Mouse (Mus musculus): ENCODE data around the gene Flt3l. TPM values are rescaled to one million over a fixed set of nuclear protein-coding genes. Genes with fewer than 3 reads are reported as not detected.
A peak's percentile ranks its signal among the peaks of the same experiment; 100 is the strongest.
"Not testable (repeated sequence)": the region's sequence is repeated elsewhere in the genome, so short reads cannot be mapped to it uniquely, and the experiment has no call there.

The Flt3l gene
- total RNA-seq, 2 experiments from 2014 or later, result 2.3 to 4.3 TPM

DNA sequence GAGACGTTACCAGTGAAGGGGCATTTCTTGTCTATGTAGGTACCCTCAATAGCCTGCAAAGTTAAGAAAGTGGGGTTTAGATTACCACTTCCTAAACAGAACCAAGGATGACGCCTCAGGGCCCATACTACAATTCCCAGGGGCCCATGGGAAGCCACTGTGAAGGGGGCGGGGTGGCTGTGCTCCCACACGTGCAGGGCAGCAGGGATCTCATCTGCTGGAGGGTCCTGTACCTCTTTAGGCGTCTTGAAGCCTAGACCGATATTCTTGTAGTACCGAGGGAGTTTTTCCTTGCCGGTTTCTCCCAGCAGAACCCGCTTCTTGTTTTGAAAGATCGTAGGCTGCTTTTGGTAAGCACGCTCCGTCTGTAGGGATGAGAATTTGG lies 13.1 kb downstream of the Flt3l start:
- no peak for DNase-seq

DNA sequence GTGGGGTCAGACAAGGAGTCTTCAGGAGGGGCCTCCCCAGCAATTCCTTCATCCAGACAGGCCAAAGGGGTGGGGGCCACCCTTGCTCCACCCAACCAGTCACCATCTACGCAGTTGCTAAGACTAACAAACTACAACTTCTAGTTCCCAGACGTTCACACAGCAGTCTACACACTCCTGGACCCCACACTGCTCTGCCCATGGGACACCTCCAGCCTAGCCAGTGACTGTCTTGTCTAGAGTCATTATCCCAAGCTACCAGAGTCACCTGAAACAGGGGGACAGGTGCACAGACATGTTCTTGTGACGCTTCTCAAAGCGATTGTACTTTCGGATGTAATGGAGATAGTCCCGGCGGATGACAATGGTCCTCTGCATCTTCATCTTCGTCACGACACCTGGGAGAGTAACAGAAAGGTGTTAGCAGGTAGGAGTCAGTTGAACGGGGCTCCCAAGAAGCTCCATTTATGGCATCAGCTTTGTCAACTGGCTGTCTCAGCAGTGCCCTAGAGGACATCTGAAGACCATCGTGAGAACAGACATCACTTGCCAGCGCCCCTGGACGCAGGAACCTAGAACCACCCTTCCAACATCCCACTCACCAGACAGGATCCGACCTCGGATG lies 13.6 kb downstream of the Flt3l start:
- no peak for DNase-seq

DNA sequence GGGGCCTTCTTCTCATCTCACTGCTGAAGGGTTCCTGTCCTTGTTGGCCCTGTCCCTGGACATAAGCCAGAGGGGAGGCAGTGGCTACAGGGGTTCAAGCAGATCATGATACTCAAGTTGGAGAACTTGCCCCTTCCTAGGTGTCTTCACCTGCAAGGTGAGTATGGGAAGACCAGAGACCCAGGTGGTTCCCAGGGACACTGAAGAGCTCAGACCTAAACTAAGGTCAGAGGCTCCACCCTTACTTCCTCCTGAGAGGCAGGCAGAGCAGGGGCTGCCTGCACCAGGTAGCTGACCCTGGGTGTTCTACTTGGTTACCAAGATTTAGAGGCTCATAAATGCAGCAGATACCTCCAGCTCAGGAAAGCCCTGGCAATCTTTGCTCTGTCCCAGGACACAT lies 14.3 kb downstream of the Flt3l start:
- no peak for DNase-seq

DNA sequence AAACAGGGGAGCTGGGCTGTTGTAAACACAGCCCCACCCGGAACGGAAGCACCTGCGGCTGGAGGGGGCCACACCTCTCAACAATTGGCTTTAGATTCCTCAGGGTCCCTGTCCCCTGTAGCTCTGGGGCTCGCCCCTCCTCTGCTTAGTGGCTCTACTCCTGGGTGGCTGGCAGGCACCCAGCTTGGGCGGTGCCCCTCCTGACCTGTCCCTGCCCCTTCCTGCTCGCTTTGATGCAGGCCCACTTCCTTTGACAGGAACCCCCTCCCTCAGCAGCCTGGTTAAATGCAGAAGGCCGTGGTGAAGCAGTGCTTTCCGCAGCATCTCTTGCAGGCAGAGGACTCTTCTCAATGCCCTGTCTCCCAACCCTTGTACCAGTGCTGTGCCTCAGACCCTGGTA lies 14.8 kb downstream of the Flt3l start:
- DNase-seq, result no peak

DNA sequence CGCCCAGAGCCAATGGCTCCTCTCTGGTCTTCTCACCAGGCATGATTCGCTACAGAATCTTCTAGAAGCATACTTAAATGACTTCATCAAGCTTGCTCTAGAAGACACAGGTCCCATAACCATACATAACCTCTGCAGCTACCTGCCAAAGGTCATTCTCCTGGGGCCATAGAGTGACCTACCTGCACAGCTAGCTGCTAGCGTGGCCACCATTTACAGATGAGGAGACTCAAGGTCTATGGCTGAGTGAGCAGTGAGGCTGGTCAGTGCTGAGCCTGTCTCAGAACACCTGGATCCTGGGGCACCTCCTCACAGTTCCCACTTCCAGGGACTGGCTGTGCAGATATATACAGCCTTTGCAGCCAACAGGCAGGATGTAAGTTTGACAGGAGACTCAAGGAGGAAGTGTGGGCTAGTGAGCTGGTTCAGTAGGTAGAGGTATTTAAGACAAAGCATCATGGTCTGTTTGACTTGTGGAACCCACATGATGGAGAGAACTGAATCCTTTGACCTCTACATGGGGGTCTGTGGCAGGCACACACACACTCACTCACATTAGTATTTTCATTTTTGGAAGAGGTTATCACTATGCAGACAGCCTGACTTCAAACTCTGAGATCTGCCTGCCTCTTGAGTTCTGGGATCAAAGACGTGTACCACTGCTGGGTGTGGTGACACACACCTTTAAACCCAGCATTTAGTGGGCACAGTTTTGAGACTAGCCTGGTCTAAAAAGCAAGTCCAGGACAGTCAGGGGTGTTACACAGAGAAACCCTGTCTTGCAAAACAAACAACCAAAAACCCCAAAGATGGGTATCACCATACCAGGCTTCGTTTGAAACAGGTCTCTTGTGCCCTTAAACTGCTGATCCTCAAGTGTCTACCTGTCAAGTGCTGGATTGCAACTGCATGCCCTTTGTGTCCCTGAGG lies 16.2 kb downstream of the Flt3l start:
- no peak for DNase-seq

DNA sequence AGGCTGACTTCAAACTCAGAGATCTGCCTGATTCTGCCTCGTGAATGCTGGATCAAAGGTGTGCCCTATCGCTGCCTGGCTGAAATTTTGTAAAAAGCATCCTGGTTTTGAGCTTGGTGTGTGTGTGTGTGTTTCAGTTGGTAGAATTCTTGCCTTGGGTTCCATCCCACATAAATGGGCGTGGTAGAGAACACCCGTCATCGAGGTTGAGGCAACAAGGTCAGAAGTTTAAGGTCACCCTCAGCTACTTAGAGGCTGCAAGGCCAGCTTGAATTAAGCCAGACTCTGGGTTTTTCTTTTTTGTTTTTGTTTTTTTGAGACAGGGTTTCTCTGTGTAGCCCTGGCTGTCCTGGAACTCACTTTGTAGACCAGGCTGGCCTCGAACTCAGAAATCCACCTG lies 17.9 kb downstream of the Flt3l start:
- DNase-seq, result no peak

DNA sequence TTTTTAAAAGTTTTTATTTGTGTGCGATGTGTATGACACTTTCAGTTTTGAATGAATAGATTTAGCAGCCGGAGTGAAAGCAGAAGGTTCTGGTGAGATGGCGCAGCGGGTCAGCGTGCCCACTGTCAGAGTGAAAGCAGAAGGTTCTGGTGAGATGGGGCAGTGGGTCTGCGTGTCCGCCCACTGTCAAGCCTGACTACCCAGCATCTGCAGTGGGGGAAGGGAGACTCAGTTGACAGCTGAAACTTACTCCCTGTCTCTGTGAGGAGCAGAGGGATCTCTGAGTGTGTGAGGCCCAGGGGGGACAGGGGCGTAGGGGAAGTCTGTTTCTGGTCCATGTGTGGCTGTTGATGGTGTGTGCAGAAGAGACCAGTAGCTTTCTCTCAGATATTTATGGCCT lies 18.7 kb downstream of the Flt3l start:
- DNase-seq, result no peak

DNA sequence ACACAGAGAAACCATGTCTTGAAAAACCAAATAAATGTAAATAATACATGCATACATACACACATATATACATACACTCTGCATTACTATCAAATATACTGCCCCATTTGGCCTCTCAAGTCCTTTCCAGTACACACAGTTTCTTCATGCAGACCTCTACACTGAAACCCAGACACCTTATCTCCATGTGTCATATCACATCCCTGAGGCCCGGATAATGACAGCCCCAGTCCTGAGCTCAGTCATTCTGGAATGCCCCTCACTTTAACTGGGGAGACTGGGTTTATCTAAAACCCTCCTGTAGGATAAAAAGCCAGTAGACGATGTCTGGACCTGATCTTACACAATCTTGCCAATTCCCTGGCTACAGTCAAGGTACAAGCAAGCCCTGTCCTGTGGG lies 22.8 kb downstream of the Flt3l start:
- no peak for DNase-seq

DNA sequence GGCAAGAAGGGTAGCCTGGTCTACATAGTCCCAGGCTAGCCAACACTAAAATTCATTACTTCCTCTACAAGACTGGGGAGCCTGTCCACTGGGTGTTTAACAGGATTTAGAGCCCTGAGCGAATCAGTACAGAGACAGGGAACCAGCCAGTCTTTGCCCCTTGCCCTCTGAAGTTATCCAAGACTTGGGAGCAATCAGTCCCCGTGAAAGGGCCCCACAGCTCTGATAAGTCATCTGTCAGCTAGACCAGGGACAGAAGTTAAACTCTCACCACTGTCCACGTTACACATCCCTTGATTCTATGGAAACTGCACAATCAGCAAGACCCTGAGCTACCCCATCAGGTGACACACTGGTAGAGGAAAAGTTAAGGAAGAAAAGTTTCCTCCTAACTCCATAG lies 23.7 kb downstream of the Flt3l start:
- no peak for DNase-seq

DNA sequence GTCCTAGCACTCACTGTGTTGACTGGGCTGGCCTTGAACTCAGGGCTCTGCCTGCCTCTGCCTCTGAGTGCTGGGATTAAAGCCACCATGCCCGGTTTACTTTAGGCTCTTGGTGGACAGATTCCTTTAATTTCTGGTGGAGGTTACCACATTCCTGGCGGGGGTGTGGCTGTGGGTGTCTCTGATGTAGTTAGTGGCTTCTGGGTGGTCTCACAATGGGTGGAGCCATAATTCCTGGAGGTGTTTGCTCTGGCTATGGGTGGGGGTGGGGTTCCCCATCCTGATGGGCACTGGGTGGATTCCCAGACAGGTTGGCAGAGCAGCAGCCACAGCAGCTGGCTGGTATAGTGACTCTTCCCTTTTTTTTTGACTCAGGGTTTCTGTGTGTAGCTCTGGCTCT lies 24.3 kb downstream of the Flt3l start:
- DNase-seq, result no peak

DNA sequence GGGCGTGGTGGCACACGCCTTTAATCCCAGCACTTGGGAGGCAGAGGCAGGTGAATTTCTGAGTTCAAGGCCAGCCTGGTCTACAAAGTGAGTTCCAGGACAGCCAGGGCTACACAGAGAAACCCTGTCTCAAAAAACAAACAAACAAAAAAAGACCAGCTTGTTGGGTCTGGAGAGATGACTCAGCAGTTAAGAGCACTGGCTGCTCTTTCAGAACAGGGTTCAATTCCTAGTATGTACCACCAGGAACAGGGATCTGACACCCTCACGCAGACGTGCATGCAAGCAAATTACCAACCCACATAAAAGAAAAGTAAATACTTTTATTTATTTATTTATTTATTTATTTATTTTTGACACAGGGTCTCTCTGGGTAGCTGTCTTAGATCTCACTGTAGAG lies 26.1 kb downstream of the Flt3l start:
- DNase-seq, result not testable (repeated sequence)

DNA sequence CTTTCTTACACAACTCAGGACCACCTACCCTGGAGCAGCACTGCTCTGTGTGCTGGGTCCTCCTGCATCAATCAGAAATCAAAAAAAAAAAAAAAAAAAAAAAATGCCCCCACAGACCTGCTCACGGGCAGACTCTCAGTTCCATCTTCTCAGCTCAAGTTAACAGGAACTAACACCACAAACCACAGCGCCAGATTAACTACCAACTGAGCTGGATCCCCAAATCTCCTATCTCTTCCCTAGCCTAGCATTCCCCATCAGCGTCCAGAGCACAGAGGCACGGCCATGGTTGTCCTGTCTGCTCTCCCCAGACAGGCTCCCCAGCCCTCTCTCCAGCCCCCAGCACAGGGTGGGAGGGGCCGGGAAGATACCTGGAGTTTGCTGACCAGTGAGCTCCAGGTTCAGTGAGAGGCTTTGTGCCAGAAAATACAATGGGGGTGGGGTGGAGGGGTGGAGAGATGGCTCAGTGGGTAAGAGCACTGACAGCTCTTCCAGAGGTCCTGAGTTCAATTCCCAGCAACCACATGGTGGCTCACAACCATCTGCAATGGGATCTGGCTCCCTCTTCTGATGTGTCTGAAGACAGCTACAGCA lies 29.1 kb downstream of the Flt3l start:
- DNase-seq, result no peak

DNA sequence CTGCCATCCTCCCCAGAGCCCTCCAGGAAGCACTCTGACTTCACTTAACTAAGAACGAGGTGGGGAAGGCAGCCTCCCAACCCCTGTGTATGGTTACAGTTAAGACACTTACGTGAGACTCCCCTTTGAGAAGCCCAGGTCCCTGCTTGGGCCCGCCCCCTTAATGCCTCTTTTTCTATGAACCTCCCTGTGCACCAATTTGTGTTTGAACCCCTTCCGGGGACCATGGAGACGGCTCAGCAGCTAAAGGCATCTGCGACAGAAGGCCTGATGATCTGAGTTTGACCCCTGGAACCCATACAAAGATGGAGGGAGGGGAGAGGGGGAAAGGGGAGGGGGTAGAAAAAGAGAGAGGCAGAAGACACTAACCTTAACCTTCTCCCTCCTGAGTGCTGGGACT lies 29.8 kb downstream of the Flt3l start:
- no peak for DNase-seq

DNA sequence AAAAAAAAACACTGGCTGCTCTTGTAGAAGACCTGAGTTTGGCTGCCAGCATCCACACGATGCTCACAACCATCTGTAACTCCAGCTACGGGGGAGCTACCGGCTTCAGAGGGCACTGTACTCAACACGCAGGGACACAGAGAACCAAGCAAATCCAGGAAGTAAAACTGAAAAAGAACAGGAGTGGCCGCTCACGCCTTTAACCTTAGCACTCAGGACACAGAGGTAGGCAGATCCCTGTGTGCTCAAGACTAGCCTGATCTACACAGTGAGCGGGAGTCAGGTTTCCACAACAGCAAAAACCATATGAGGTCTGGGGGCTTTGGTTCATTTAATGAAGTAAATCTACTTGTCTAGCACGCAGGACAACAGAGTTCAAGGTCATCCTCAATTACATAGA lies 30.7 kb downstream of the Flt3l start:
- DNase-seq, result no peak

DNA sequence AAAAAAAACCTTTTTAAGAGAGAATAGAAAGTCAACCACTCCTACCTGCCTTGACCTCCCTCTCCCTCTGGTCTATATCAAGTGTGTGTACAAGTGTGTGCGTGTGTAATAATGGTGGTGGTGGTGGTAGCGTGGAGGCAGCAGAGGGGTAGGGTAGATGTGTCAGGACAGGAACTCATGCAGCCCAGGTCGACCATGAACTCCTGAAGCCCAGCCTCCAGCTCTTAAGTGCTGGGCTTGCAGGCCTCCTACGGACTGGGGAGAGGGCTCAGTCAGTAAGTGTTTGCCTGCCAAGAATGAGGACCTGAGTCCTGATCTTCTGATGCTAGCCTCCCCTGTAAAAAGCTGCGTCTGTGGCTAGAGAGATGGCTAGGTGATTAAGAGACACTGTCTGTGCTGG lies 31.3 kb downstream of the Flt3l start:
- no peak for DNase-seq

DNA sequence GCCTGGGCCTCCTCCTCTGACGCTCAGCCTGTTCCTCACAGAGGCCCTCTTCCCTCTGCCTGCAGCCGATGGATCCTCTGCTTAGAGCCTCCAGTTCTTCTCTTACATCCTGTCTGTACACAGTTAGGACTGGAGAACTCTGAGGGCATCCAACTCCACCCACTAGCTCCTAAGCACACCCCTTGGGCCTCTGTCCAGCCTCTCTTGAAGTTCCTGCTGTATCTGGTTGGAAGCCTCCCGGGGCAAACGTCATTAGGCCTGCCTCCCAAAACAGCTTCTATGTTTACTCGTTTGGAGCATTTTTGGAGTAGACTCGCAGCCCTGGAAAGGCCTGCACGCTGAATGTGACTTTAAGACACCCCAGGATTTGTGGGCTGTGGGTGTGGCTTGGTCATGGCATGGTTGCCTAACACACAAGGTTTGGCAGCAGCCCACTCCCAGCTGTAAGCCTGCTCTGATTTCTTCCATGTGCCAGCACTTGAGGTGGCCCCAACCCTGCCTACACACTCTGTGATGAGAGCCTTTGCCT lies 32.5 kb downstream of the Flt3l start, which contains the start of gene Fcgrt:
TSS of gene Fcgrt (minus strand) at position 200 of the 529 bp plus-strand sequence.
- DNase-seq, result peak; percentile 89

DNA sequence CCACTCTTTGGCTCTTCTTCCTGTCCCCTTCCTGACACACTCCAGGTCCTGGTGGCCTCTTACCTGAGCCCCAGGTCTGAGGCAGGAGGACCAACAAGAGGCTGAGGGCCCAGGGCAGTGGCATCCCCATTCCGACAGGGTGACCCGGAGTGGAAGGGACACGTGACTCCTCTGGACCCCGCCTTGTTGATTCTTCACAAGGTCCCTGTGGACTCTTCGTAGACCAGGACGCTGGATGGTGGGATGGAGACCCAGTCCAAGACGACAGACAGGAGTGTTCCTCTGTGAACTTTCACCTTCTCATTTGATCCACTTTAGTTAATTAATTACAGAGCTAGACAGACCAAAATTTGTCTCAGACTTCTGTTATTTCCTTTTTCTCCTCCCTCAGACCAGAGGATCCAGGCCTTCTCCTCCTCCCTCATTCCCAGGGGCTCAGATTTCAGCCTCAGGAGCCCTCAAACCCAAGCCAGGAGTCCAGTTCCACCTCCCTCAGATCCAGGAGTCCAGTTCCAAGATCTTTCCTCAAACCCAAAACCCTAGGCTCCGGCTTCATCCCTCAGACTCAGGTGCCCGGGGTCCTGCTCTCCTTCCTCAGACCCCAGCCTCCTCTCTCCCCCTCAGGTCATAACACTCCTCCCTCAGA lies 33.2 kb downstream of the Flt3l start:
- no peak for DNase-seq

DNA sequence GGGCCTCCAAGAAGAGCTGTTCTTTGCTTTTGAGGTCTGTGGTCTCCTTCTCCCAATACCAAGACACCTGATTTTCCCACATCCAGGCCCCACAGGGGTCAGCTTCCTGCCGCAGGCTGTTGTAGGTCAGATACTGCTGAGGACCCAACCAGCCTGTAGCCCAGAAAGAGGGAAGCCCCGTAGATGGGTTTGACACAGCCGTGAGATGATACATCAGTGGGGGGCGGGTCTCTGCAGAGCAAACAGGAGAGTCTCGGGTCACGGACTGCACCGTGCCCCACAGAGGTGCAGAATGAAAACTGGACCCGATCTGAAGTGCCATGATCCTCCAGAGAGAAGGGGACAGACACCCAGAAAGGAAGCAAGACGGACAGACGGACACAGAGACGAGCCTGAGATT lies 33.8 kb downstream of the Flt3l start:
- DNase-seq, result no peak

DNA sequence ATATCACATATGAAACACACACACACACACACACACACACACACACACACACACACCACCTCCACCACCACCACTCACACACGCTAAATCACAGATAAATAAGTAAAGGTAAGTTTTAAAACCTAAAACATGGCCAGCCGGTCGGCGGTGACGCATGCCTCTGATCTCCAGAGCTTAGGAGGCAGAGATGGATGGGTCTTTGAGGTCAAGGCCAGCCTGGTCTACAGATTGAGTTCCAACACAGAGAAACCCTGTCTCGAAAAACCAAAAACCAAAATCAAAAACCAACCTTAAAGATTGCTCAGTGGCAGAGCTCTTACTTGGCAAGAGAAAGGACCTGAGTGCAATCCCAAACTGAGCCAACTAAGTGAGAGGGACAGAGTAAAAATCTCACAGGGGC lies 36.2 kb downstream of the Flt3l start:
- DNase-seq, result no peak

DNA sequence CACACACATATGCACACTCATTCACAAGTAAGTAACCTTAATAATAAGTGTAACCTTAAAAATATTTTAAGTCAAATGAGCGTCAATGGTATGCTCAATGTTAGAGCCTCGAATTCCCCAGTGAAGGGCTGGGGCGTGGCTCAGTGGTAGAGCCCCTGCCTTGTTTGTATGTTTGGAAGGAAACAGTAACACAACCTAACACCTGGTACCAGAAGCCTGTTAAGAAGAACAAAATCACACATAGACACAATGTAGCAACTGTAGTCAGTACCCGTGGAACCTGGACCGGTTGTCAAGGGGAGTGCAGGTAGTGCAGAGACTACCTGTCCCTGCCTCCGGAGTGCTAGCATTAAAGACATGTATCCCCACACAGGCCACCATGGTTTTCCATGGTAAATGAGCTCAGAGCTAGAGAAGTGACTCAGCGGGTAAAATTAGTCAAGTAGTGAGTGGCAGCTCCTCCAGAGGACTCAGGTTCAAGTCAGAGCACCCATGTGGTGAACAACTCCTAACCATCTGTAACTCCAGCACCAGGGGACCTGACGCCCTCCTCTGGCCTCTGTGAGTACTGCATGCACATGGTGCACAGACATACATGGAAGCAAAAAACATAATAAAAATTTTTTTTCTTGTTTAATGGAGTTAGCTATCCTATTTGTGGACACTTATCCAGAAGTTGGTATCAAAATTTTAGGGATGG lies 37.5 kb downstream of the Flt3l start:
- DNase-seq, result no peak

DNA sequence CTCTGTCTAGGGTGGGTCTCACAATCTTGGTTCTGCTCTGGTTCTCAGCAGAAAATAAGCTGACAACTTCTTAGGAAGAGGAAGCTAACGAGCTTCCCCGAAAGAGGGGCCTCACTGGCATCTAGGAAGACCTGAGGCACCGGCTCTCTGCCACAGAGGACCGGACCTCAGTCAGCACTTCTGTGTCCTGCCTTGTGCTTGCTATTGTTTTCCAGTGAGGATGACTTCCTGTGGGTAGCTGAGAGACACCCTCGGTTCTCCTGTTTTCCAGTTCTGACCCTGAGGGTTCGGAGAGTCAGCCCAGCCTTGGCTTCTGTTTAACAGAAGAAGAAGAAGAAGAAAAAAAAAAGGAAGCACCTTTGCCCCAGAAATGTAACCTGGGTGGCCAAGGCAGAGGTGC lies 38.8 kb downstream of the Flt3l start:
- no peak for DNase-seq

DNA sequence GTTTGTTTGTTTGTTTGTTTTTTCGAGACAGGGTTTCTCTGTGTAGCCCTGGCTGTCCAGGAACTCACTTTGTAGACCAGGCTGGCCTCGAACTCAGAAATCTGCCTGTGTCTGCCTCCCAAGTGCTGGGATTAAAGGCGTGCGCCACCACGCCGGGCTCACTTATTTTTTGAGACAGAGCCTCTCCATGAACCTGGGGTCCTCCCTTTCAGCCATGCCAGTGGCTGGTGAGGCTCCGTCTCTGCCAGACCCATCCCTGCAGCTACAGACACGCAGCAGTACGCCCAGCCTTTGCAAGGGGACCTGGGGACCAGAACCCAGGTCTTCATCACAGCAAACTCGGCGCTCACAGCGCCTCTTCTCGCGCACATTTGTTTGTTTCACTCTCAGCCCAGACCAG lies 40.3 kb downstream of the Flt3l start:
- DNase-seq, result not testable (repeated sequence)

Data from gastrocnemius, postnatal 10 days (tissue).